Mouse (Mus musculus): Measurements from ENCODE around the gene Secisbp2. TPM values are rescaled to one million over a fixed set of nuclear protein-coding genes. Genes with fewer than 3 reads are reported as not detected.

Secisbp2 gene
- total and polyA plus RNA-seq, 3 experiments, result 23.2 to 28.8 (median 24.4) TPM

GRCm38 (mm10) chr13:51617306-51617705 is 34.2 kb upstream of the Secisbp2 start:
- no peak overlapping the region for H3K4me3 ChIP-seq (replicated peaks in 1 of 3; ENCODE audit: low read depth in 2 of 3, low read length in 2 of 3, poor library complexity in 1 of 3)
- H3K27me3 ChIP-seq (replicated peaks), result no peaks in the 10 kb centered on the region
- H3K79me2 ChIP-seq (replicated peaks; ENCODE audit: control insufficient read depth, extremely low read depth, insufficient read depth, poor library complexity, severe bottlenecking), result no peaks in the 10 kb centered on the region
- H3K9ac ChIP-seq (ENCODE audit: insufficient read depth, low read depth), result no peak overlapping the region
- dilution Hi-C loops (cut with MboI; ENCODE audit: extremely low pct_ligation_motif_present, extremely low pct_unique_long_range_greater_than_20kb, low sequenced_read_pairs), result no loop called here
- no peak overlapping the region for H3K4me2 ChIP-seq (ENCODE audit: insufficient read depth, low read depth, poor library complexity, severe bottlenecking)
- no peak for DNase-seq (ENCODE audit: extremely low read depth)
- in situ Hi-C loops (cut with MboI; ENCODE audit: low pct_ligation_motif_present, low pct_unique_long_range_greater_than_20kb, low sequenced_read_pairs), result loop anchor here (25.0 kb wide), 2 partner anchors 155 to 430 kb away; no protein-coding TSS in a partner anchor
- no peaks in the 10 kb centered on the region for H3K9me3 ChIP-seq (replicated peaks; ENCODE audit: low read length)
- no peaks in the 10 kb centered on the region for H3K36me3 ChIP-seq (replicated peaks in 1 of 2; ENCODE audit: control insufficient read depth in 1 of 2, insufficient read depth in 1 of 2, low read length in 1 of 2)
- H3K4me1 ChIP-seq (ENCODE audit: control insufficient read depth in 1 of 2, insufficient read depth in 2 of 2), result peaks cover 3 to 18% of the 10 kb centered on the region in 2 experiments; a peak in 2 of 4 replicates
- no peak overlapping the region for H3K27ac ChIP-seq (ENCODE audit: insufficient read depth, low read depth)
- no peak for TF ChIP-seq USF2 (conservative IDR thresholded peaks at IDR 0.05; ENCODE audit: low read depth, low read length)
- no peak for TF ChIP-seq NRF1 (IDR thresholded peaks at IDR 0.05; ENCODE audit: low read depth, low read length)
- TF ChIP-seq EP300 (IDR thresholded peaks at IDR 0.05; ENCODE audit: low read length), result no peak
- TF ChIP-seq SIN3A (IDR thresholded peaks at IDR 0.05; ENCODE audit: low read length), result no peak
- TF ChIP-seq JUN (IDR thresholded peaks at IDR 0.05; ENCODE audit: insufficient read depth, low read depth, low read length), result no peak
- TF ChIP-seq MAZ (IDR thresholded peaks at IDR 0.05; ENCODE audit: low read depth, low read length), result no peak
- no peak for TF ChIP-seq BHLHE40 (IDR thresholded peaks at IDR 0.05; ENCODE audit: low read depth, low read length)
- TF ChIP-seq USF1 (IDR thresholded peaks at IDR 0.05; ENCODE audit: low read depth, low read length), result no peak
- TF ChIP-seq SMC3 (IDR thresholded peaks at IDR 0.05; ENCODE audit: low read depth, low read length), result no peak
- TF ChIP-seq NELFE (IDR thresholded peaks at IDR 0.05; ENCODE audit: low read depth, low read length), result no peak
- TF ChIP-seq ETS1 (conservative IDR thresholded peaks at IDR 0.05; ENCODE audit: low read depth, low read length), result no peak
- no peak for TF ChIP-seq JUND (conservative IDR thresholded peaks at IDR 0.05; ENCODE audit: low read depth, low read length)

- peaks cover 3 to 18% of the 10 kb centered on the region in 2 experiments; a peak in 2 of 4 replicates for H3K4me1 ChIP-seq (ENCODE audit: control insufficient read depth in 1 of 2, insufficient read depth in 2 of 2)
- H3K27ac ChIP-seq (ENCODE audit: insufficient read depth, low read depth), result no peak overlapping the region
- H3K36me3 ChIP-seq (replicated peaks in 1 of 2; ENCODE audit: control insufficient read depth in 1 of 2, insufficient read depth in 1 of 2, low read length in 1 of 2), result no peaks in the 10 kb centered on the region
- H3K79me2 ChIP-seq (replicated peaks; ENCODE audit: control insufficient read depth, extremely low read depth, insufficient read depth, poor library complexity, severe bottlenecking), result no peaks in the 10 kb centered on the region
- peak; percentile 56 for DNase-seq (ENCODE audit: extremely low read depth)
- TF ChIP-seq RCOR1 (conservative IDR thresholded peaks at IDR 0.05; ENCODE audit: low read depth, low read length) (no peak), RAD21 (IDR thresholded peaks at IDR 0.05; ENCODE audit: low read depth, low read length) (peak; percentile 73), KAT2A (IDR thresholded peaks at IDR 0.05; ENCODE audit: insufficient replicate concordance, low read length) (no peak), SMC3 (IDR thresholded peaks at IDR 0.05; ENCODE audit: low read depth, low read length) (peak; percentile 64), CTCF (conservative IDR thresholded peaks at IDR 0.05 in 1 of 2, IDR thresholded peaks at IDR 0.05 in 1 of 2; ENCODE audit: low read depth in 2 of 2, low read length in 2 of 2) (peak; percentile 74 to 83)
- H3K4me2 ChIP-seq (ENCODE audit: insufficient read depth, low read depth, poor library complexity, severe bottlenecking), result no peak overlapping the region
- H3K9ac ChIP-seq (ENCODE audit: insufficient read depth, low read depth), result no peak overlapping the region
- no peaks in the 10 kb centered on the region for H3K9me3 ChIP-seq (replicated peaks; ENCODE audit: low read length)
- dilution Hi-C loops (cut with MboI; ENCODE audit: extremely low pct_ligation_motif_present, extremely low pct_unique_long_range_greater_than_20kb, low sequenced_read_pairs) (no loop called here), in situ Hi-C loops (cut with MboI; ENCODE audit: low pct_ligation_motif_present, low pct_unique_long_range_greater_than_20kb, low sequenced_read_pairs) (loop anchor here (25.0 kb wide), 2 partner anchors 156 to 431 kb away; no protein-coding TSS in a partner anchor)
- H3K27me3 ChIP-seq (replicated peaks), result no peaks in the 10 kb centered on the region
- no peak overlapping the region for H3K4me3 ChIP-seq (replicated peaks in 1 of 3; ENCODE audit: low read depth in 2 of 3, low read length in 2 of 3, poor library complexity in 1 of 3)
Measured at GRCm38 (mm10) chr13:51617861-51618260, 33.6 kb upstream of the Secisbp2 start.

Measured in CH12.LX (cell line).